Mouse (Mus musculus): ENCODE data around the gene Ppp1r12b.

Ppp1r12b gene

GRCm38 (mm10) chr1:134955637-134956176 lies at the start of gene Ppp1r12b:
Gene Ppp1r12b, minus strand, starts transcription at chr1:134955942.
- peak; percentile 97 to 98 for DNase-seq (ENCODE audit: low spot score in 2 of 2)

GRCm38 (mm10) chr1:135003346-135003745 lies 47.6 kb upstream of the Ppp1r12b start:
- no peak for DNase-seq (ENCODE audit: low spot score in 2 of 2)

- DNase-seq (ENCODE audit: low spot score in 2 of 2) = no peak
Observed at GRCm38 (mm10) chr1:135000527-135000926, 44.8 kb upstream of the Ppp1r12b start.

- DNase-seq (ENCODE audit: low spot score in 2 of 2) = no peak
Observed at GRCm38 (mm10) chr1:134998231-134998630, 42.5 kb upstream of the Ppp1r12b start.

- no peak for DNase-seq (ENCODE audit: low spot score in 2 of 2)
Observed at GRCm38 (mm10) chr1:134997568-134997967, 41.8 kb upstream of the Ppp1r12b start.

- DNase-seq (ENCODE audit: low spot score in 2 of 2) = no peak
Observed at GRCm38 (mm10) chr1:134996471-134996870, 40.7 kb upstream of the Ppp1r12b start.

- no peak for DNase-seq (ENCODE audit: low spot score in 2 of 2)
Observed at GRCm38 (mm10) chr1:134995954-134996353, 40.2 kb upstream of the Ppp1r12b start.

GRCm38 (mm10) chr1:134995437-134995836 lies 39.7 kb upstream of the Ppp1r12b start:
- DNase-seq (ENCODE audit: low spot score in 2 of 2) = no peak

GRCm38 (mm10) chr1:134994739-134995138 lies 39.0 kb upstream of the Ppp1r12b start:
- DNase-seq (ENCODE audit: low spot score in 2 of 2) = no peak

GRCm38 (mm10) chr1:134992046-134992645 lies 36.4 kb upstream of the Ppp1r12b start:
- no peak for DNase-seq (ENCODE audit: low spot score in 2 of 2)

GRCm38 (mm10) chr1:134989372-134989771 lies 33.6 kb upstream of the Ppp1r12b start:
- DNase-seq (ENCODE audit: low spot score in 2 of 2) = peak; percentile 87 to 89

GRCm38 (mm10) chr1:134987962-134988341 lies 32.2 kb upstream of the Ppp1r12b start:
- peak in 1 of 2 experiments; percentile 25 for DNase-seq (ENCODE audit: low spot score in 2 of 2)

GRCm38 (mm10) chr1:134987173-134987961 lies 31.6 kb upstream of the Ppp1r12b start:
- peak; percentile 58 to 61 for DNase-seq (ENCODE audit: low spot score in 2 of 2)

- peak; percentile 46 to 53 for DNase-seq (ENCODE audit: low spot score in 2 of 2)
Observed at GRCm38 (mm10) chr1:134972920-134973319, 17.2 kb upstream of the Ppp1r12b start.

- no peak for DNase-seq (ENCODE audit: low spot score in 2 of 2)
Observed at GRCm38 (mm10) chr1:134965430-134965829, 9.7 kb upstream of the Ppp1r12b start.

GRCm38 (mm10) chr1:134962821-134963220 lies 7.1 kb upstream of the Ppp1r12b start:
- DNase-seq (ENCODE audit: low spot score in 2 of 2) = no peak

- DNase-seq (ENCODE audit: low spot score in 2 of 2) = peak; percentile 95 to 96
Observed at GRCm38 (mm10) chr1:134962053-134962803, 6.5 kb upstream of the Ppp1r12b start, which contains the start of gene Ube2t. Gene Ube2t, plus strand, starts transcription at chr1:134962565.

GRCm38 (mm10) chr1:134960634-134961033 lies 4.9 kb upstream of the Ppp1r12b start:
- DNase-seq (ENCODE audit: low spot score in 2 of 2) = no peak

- no peak for DNase-seq (ENCODE audit: low spot score in 2 of 2)
Observed at GRCm38 (mm10) chr1:134955050-134955636, 599 bp downstream of the Ppp1r12b start.

- DNase-seq (ENCODE audit: low spot score in 2 of 2) = no peak
Observed at GRCm38 (mm10) chr1:134949946-134950345, 5.8 kb downstream of the Ppp1r12b start.

GRCm38 (mm10) chr1:134947590-134947989 lies 8.2 kb downstream of the Ppp1r12b start:
- no peak for DNase-seq (ENCODE audit: low spot score in 2 of 2)

- DNase-seq (ENCODE audit: low spot score in 2 of 2) = no peak
Observed at GRCm38 (mm10) chr1:134942898-134943297, 12.8 kb downstream of the Ppp1r12b start.

Measured in right cerebral cortex, adult 2 months (tissue).